Mouse (Mus musculus) embryonic facial prominence, embryonic 10.5 days (tissue): ENCODE data around the gene Klk1b11. TPM values are rescaled to one million over a fixed set of nuclear protein-coding genes. Genes with fewer than 3 reads are reported as not detected.

Experiments used
- polyA plus RNA-seq: library from polyadenylated mRNA; unstranded; fragments of >200 nt; fragmentation: Nextera tagmentation; extraction: Ambion mirVana; gene quantifications from 2 replicates; pipeline ENCODE4 v1.2.1, GENCODE M21; 2016

Gene Klk1b11
- polyA plus RNA-seq, 1 experiment from 2014 or later = not detected

Other genes starting within 250 kb of the Klk1b11 start
- not detected in 2 replicates for gene Klk12, start 227.0 kb upstream of the Klk1b11 start, polyA plus RNA-seq
- 0.11 TPM in 1 of 2 replicates, not detected in the other for gene Klk11, start 221.3 kb upstream of the Klk1b11 start, polyA plus RNA-seq
- gene Klk10, start 214.8 kb upstream of the Klk1b11 start, polyA plus RNA-seq = 0.25 and 0.39 TPM in 2 replicates
- 0.10 and 0.16 TPM in 2 replicates for gene Klk9, start 204.0 kb upstream of the Klk1b11 start, polyA plus RNA-seq
- 17.5 and 17.9 TPM in 2 replicates for gene Klk8, start 198.3 kb upstream of the Klk1b11 start, polyA plus RNA-seq
- not detected in 2 replicates for gene Klk7, start 184.6 kb upstream of the Klk1b11 start, polyA plus RNA-seq
- not detected in 2 replicates for gene Klk6, start 171.4 kb upstream of the Klk1b11 start, polyA plus RNA-seq
- gene Klk5, start 153.9 kb upstream of the Klk1b11 start, polyA plus RNA-seq = not detected in 2 replicates
- not detected in 2 replicates for gene Klk4, start 114.7 kb upstream of the Klk1b11 start, polyA plus RNA-seq
- gene Klk15, start 62.1 kb upstream of the Klk1b11 start, polyA plus RNA-seq = not detected in 2 replicates
- not detected in 2 replicates for gene Klk1b8, start 45.2 kb upstream of the Klk1b11 start, polyA plus RNA-seq
- not detected in 2 replicates for gene Klk1b1, start 29.1 kb upstream of the Klk1b11 start, polyA plus RNA-seq
- not detected in 2 replicates for gene Klk1b9, start 19.8 kb upstream of the Klk1b11 start, polyA plus RNA-seq
- not detected in 2 replicates for gene Klk1b26, start 16.3 kb downstream of the Klk1b11 start, polyA plus RNA-seq
- gene Klk1b27, start 56.4 kb downstream of the Klk1b11 start, polyA plus RNA-seq = not detected in 2 replicates
- not detected in 2 replicates for gene Klk1b21, start 106.5 kb downstream of the Klk1b11 start, polyA plus RNA-seq
- gene Klk1b22, start 116.8 kb downstream of the Klk1b11 start, polyA plus RNA-seq = not detected in 2 replicates
- gene Klk1b16, start 140.9 kb downstream of the Klk1b11 start, polyA plus RNA-seq = not detected in 2 replicates
- gene Klk1b24, start 192.4 kb downstream of the Klk1b11 start, polyA plus RNA-seq = not detected in 2 replicates
- gene Klk1b3, start 202.3 kb downstream of the Klk1b11 start, polyA plus RNA-seq = not detected in 2 replicates
- not detected in 2 replicates for gene Klk1b4, start 211.6 kb downstream of the Klk1b11 start, polyA plus RNA-seq
- not detected in 2 replicates for gene Klk1b5, start 220.1 kb downstream of the Klk1b11 start, polyA plus RNA-seq
- gene Klk1, start 229.5 kb downstream of the Klk1b11 start, polyA plus RNA-seq = not detected in 2 replicates
- 0.10 TPM in 1 of 2 replicates, not detected in the other for gene Gm36864, start 240.3 kb downstream of the Klk1b11 start, polyA plus RNA-seq